Mouse (Mus musculus) kidney, embryonic 14.5 days (tissue): Measurements from ENCODE around the gene Uba3. TPM values are rescaled to one million over a fixed set of nuclear protein-coding genes. Genes with fewer than 3 reads are reported as not detected.
A peak's percentile ranks its signal among the peaks of the same experiment; 100 is the strongest.

Experiments used
- ATAC-seq: fragments of 200-750 bp; cut with Nextera tagmentation; 2 replicates; pipeline ENCODE4 v1.8.0; 2017; ENCODE audit warnings: moderate number of reproducible peaks, mild to moderate bottlenecking, moderate TSS enrichment, moderate library complexity; ENCODE audit not compliant: low FRiP score, low TSS enrichment
- H3K27ac ChIP-seq: fragments of 300-500 bp; sonication (generic); 2 replicates; pipeline ENCODE4 v1.5.1; 2014; ENCODE audit warnings: low read depth, mild to moderate bottlenecking, low read length, moderate library complexity, mixed read lengths
- H3K27me3 ChIP-seq: fragments of 300-500 bp; sonication (generic); 2 replicates; pipeline ENCODE4 v1.6.1; 2014; ENCODE audit warnings: mild to moderate bottlenecking, low read length; ENCODE audit not compliant: control insufficient read depth, insufficient read depth
- H3K36me3 ChIP-seq: fragments of 300-500 bp; sonication (generic); 2 replicates; pipeline ENCODE4 v1.6.1; 2014; ENCODE audit warnings: low read length, mixed read lengths; ENCODE audit not compliant: control insufficient read depth, insufficient read depth
- H3K4me1 ChIP-seq: fragments of 300-500 bp; sonication (generic); 2 replicates; pipeline ENCODE4 v1.6.1; 2014; ENCODE audit warnings: low read length, mixed read lengths; ENCODE audit not compliant: control insufficient read depth, insufficient read depth
- H3K4me2 ChIP-seq: fragments of 300-500 bp; sonication (generic); replicated peaks from 2 replicates; pipeline ENCODE4 v1.6.1; 2014; ENCODE audit warnings: low read depth, mild to moderate bottlenecking, low read length
- H3K4me3 ChIP-seq: fragments of 300-500 bp; sonication (generic); 2 replicates; pipeline ENCODE4 v1.5.1; 2014; ENCODE audit warnings: mild to moderate bottlenecking, low read length
- H3K9ac ChIP-seq: fragments of 300-500 bp; sonication (generic); 2 replicates; pipeline ENCODE4 v1.6.1; 2014; ENCODE audit warnings: low read depth, mild to moderate bottlenecking, low read length, moderate library complexity
- H3K9me3 ChIP-seq: fragments of 300-500 bp; sonication (generic); 2 replicates; pipeline ENCODE4 v1.6.1; 2016; ENCODE audit warnings: low read length; ENCODE audit not compliant: control insufficient read depth
- WGBS: fragments of 180-500 bp; shearing (Covaris S2); extraction: QIAGEN DNeasy Blood & Tissue Kit; methylation state at CpG from one replicate; pipeline ENCODE4 v1.1.7; 2014; 5-methylcytosine and 5-hydroxymethylcytosine counted together
- polyA plus RNA-seq: library from polyadenylated mRNA; unstranded; fragments of >200 nt; fragmentation: Nextera tagmentation; extraction: Ambion mirVana; gene quantifications from 2 replicates; pipeline ENCODE4 v1.2.1, GENCODE M21; 2014

The Uba3 gene
- polyA plus RNA-seq, 1 experiment from 2014 or later, result 86.5 TPM

- no peak for ATAC-seq
- H3K4me2 ChIP-seq, result no peak overlapping the region
- WGBS, result 77% methylated on average over 2 of the region's 2 CpGs
- H3K9me3 ChIP-seq, result no peaks in the 10 kb centered on the region
- H3K4me1 ChIP-seq, result peaks cover 6% of the 10 kb centered on the region; the same call in 1 of the 2 replicates
- no peak overlapping the region for H3K27ac ChIP-seq
- no peak overlapping the region for H3K4me3 ChIP-seq
- H3K36me3 ChIP-seq, result peaks cover 4% of the 10 kb centered on the region; the same call in 1 of the 2 replicates
- H3K9ac ChIP-seq, result no peak overlapping the region
- no peaks in the 10 kb centered on the region for H3K27me3 ChIP-seq
Measured at GRCm38 (mm10) chr6:97149721-97150120, 55.7 kb downstream of the Uba3 start.

- under 1% methylated on average over 56 of the region's 56 CpGs for WGBS
- Histone ChIP-seq H3K27ac (peak within 1 kb of the TSS; percentile 71), H3K4me1 (peaks cover 12% of the 10 kb centered on the region; the same call in 1 of the 2 replicates), H3K27me3 (no peaks in the 10 kb centered on the region), H3K9me3 (no peaks in the 10 kb centered on the region), H3K9ac (peak within 1 kb of the TSS; percentile 91), H3K4me3 (peak within 1 kb of the TSS; percentile 75), H3K36me3 (peaks cover 1% of the 10 kb centered on the region; the same call in 1 of the 2 replicates), H3K4me2 (peak within 1 kb of the TSS; percentile 98)
- peak; percentile 83 for ATAC-seq
Measured at GRCm38 (mm10) chr6:97148383-97149251, 56.8 kb downstream of the Uba3 start, which contains the start of gene Eogt. Gene Eogt (minus strand): TSS chr6:97149182.

- Histone ChIP-seq H3K27ac (no peak overlapping the region), H3K4me2 (peak overlapping the region; percentile 98), H3K27me3 (no peaks in the 10 kb centered on the region), H3K36me3 (no peaks in the 10 kb centered on the region; the same call in 1 of the 2 replicates), H3K4me3 (peak overlapping the region; percentile 75), H3K4me1 (peaks cover 12% of the 10 kb centered on the region; the same call in 1 of the 2 replicates), H3K9me3 (no peaks in the 10 kb centered on the region), H3K9ac (peak overlapping the region; percentile 91)
- 16% methylated on average over 18 of the region's 18 CpGs for whole genome bisulfite sequencing
- no peak for ATAC-seq
Measured at GRCm38 (mm10) chr6:97147755-97148382, 57.6 kb downstream of the Uba3 start.

GRCm38 (mm10) chr6:97145156-97145555 is 60.3 kb downstream of the Uba3 start:
- ATAC-seq, result no peak
- Histone ChIP-seq H3K27ac (peak overlapping the region; percentile 9; the same call in 1 of the 2 replicates), H3K4me1 (peaks cover 12% of the 10 kb centered on the region; the same call in 1 of the 2 replicates), H3K4me3 (no peak overlapping the region), H3K27me3 (no peaks in the 10 kb centered on the region), H3K9me3 (no peaks in the 10 kb centered on the region), H3K9ac (no peak overlapping the region), H3K36me3 (peaks cover 3% of the 10 kb centered on the region; the same call in 1 of the 2 replicates), H3K4me2 (no peak overlapping the region)
- WGBS, result 91% methylated on average over 7 of the region's 7 CpGs

- 0 out of 2 replicates have a peak, but pooled peaks have one; percentile 22 for ATAC-seq
- Histone ChIP-seq H3K36me3 (peaks cover 3% of the 10 kb centered on the region; the same call in 1 of the 2 replicates), H3K9me3 (no peaks in the 10 kb centered on the region), H3K4me1 (peaks cover 12% of the 10 kb centered on the region; the same call in 1 of the 2 replicates), H3K27ac (peak overlapping the region; percentile 33; the same call in 1 of the 2 replicates), H3K4me3 (no peak overlapping the region), H3K4me2 (no peak overlapping the region), H3K9ac (no peak overlapping the region), H3K27me3 (no peaks in the 10 kb centered on the region)
- 8% methylated on average over 7 of the region's 7 CpGs for WGBS
Measured at GRCm38 (mm10) chr6:97144359-97144758, 61.1 kb downstream of the Uba3 start.

- H3K9me3 ChIP-seq, result no peaks in the 10 kb centered on the region
- no peaks in the 10 kb centered on the region for H3K27me3 ChIP-seq
- 78% methylated on average over 8 of the region's 8 CpGs for WGBS
- peaks cover 3% of the 10 kb centered on the region; the same call in 1 of the 2 replicates for H3K36me3 ChIP-seq
- ATAC-seq, result no peak
- no peak overlapping the region for H3K4me2 ChIP-seq
- H3K4me1 ChIP-seq, result peaks cover 9% of the 10 kb centered on the region; the same call in 1 of the 2 replicates
- H3K27ac ChIP-seq, result no peak overlapping the region
- H3K9ac ChIP-seq, result no peak overlapping the region
- no peak overlapping the region for H3K4me3 ChIP-seq
Measured at GRCm38 (mm10) chr6:97142611-97143010, 62.8 kb downstream of the Uba3 start.

- no peaks in the 10 kb centered on the region for H3K9me3 ChIP-seq
- peaks cover 6% of the 10 kb centered on the region; the same call in 1 of the 2 replicates for H3K4me1 ChIP-seq
- no peak for ATAC-seq
- 78% methylated on average over 7 of the region's 7 CpGs for WGBS
- no peak overlapping the region for H3K9ac ChIP-seq
- no peaks in the 10 kb centered on the region for H3K27me3 ChIP-seq
- peaks cover 3% of the 10 kb centered on the region; the same call in 1 of the 2 replicates for H3K36me3 ChIP-seq
- H3K4me3 ChIP-seq, result no peak overlapping the region
- no peak overlapping the region for H3K4me2 ChIP-seq
- H3K27ac ChIP-seq, result no peak overlapping the region
Measured at GRCm38 (mm10) chr6:97141811-97142210, 63.6 kb downstream of the Uba3 start.
